ENCODE assay signal across 9 mouse cellular contexts in the genomic region with DNA sequence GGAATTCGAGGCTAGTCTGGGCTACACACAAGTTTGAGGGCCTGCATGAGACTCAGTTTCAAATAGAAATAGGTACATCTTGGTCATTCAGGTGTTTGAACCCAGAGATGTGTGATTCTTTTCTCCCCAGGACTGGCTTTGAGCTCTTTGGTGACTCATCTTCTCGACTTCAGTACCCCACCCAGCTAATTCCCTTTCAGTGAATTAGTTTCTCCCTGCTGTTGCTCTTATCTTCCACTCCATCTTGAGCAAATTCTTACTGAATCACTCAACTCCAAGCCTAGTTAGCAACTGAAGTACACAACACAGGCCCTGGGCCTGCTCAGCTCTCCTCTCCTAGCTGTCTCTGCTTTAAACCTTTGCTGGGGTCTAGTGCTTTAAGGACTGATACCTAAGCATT. TPM values are rescaled to one million over a fixed set of nuclear protein-coding genes. Genes with fewer than 3 reads are reported as not detected.
DNase-seq lines count a peak whose midpoint lies in the region; ATAC-seq and TF ChIP-seq lines count a peak whose summit lies in the region.
"Had no signal": no experiment of that assay in that cellular context is flagged by ENCODE, and none has a peak within 500 bp of the region (broad histone marks: within the 10 kb centered on the region; RNA-seq: fewer than 3 reads in every experiment).

No protein-coding gene starts in this region.

- no peaks in the 10 kb centered on the region for H3K9me3 ChIP-seq in lung, postnatal 0 days (ENCODE audit: low read length)
- no peaks in the 10 kb centered on the region for H3K9me3 ChIP-seq in embryonic facial prominence, embryonic 15.5 days (replicated peaks)
- H3K9me3 ChIP-seq in limb, embryonic 12.5 days = no peaks in the 10 kb centered on the region
- H3K9me3 ChIP-seq in stomach, embryonic 14.5 days (ENCODE audit: control insufficient read depth, low read depth, low read length) = no peaks in the 10 kb centered on the region

- WGBS in lung, postnatal 0 days = 39% methylated on average over 2 of the region's 2 CpGs
- 61% methylated on average over 2 of the region's 2 CpGs for WGBS in embryonic facial prominence, embryonic 15.5 days
- WGBS in limb, embryonic 12.5 days = 69% methylated on average over 2 of the region's 2 CpGs
- WGBS in stomach, embryonic 14.5 days = 59% methylated on average over 2 of the region's 2 CpGs

- DNase-seq in lung, postnatal 0 days (ENCODE audit: low spot score) = peak; percentile 60
- no peak for DNase-seq in lung, postnatal 4 days
- DNase-seq in frontal cortex, postnatal 25 days (ENCODE audit: low spot score in 2 of 2) = no peak
- DNase-seq in cerebellum, adult 11-12 months = no peak
- no peak for DNase-seq in left cerebral cortex, postnatal 36 days (ENCODE audit: low spot score in 2 of 2)
- DNase-seq: right cerebral cortex, postnatal 14 days had no signal

- no peak for TF ChIP-seq EP300 in lung, postnatal 0 days (IDR thresholded peaks at IDR 0.05)

- H3K4me1 ChIP-seq in lung, postnatal 0 days (ENCODE audit: insufficient read depth, low read depth, low read length) = no peaks in the 10 kb centered on the region
- peaks cover 15% of the 10 kb centered on the region for H3K4me1 ChIP-seq in embryonic facial prominence, embryonic 15.5 days
- H3K4me1 ChIP-seq in limb, embryonic 12.5 days (replicated peaks) = peaks cover 18% of the 10 kb centered on the region
- H3K4me1 ChIP-seq in stomach, embryonic 14.5 days (ENCODE audit: control insufficient read depth, insufficient read depth, low read length) = peaks cover 6% of the 10 kb centered on the region; the same call in 1 of the 2 replicates

- H3K36me3 ChIP-seq in lung, postnatal 0 days (ENCODE audit: insufficient read depth, low read length) = peaks cover 19% of the 10 kb centered on the region
- H3K36me3 ChIP-seq in embryonic facial prominence, embryonic 15.5 days = peaks cover 23% of the 10 kb centered on the region
- H3K36me3 ChIP-seq in limb, embryonic 12.5 days = peaks cover 26% of the 10 kb centered on the region
- H3K36me3 ChIP-seq in stomach, embryonic 14.5 days (ENCODE audit: control insufficient read depth, insufficient read depth, low read length) = peaks cover 19% of the 10 kb centered on the region

- no peaks in the 10 kb centered on the region for H3K27me3 ChIP-seq in lung, postnatal 0 days (replicated peaks; ENCODE audit: insufficient read depth, low read length)
- H3K27me3 ChIP-seq in embryonic facial prominence, embryonic 15.5 days = no peaks in the 10 kb centered on the region
- no peaks in the 10 kb centered on the region for H3K27me3 ChIP-seq in limb, embryonic 12.5 days
- H3K27me3 ChIP-seq in stomach, embryonic 14.5 days (ENCODE audit: control insufficient read depth, insufficient read depth, low read length) = no peaks in the 10 kb centered on the region

- intact Hi-C loops in left cerebral cortex, postnatal 36 days (cut with DNase I) = loop anchor here (5.0 kb wide), 1 partner anchor 49 kb away; the partner anchor contains the start of gene Ptger1

- peak overlapping the region; percentile 35 for H3K27ac ChIP-seq in lung, postnatal 0 days (ENCODE audit: low read length)
- no peak overlapping the region for H3K27ac ChIP-seq in embryonic facial prominence, embryonic 15.5 days (replicated peaks)
- no peak overlapping the region for H3K27ac ChIP-seq in limb, embryonic 12.5 days
- no peak overlapping the region for H3K27ac ChIP-seq in stomach, embryonic 14.5 days (ENCODE audit: low read length)

- H3K4me3 ChIP-seq in lung, postnatal 0 days (ENCODE audit: low read depth, low read length) = 0 out of 2 replicates have a peak overlapping the region, but pooled peaks have one; percentile 58
- peak overlapping the region; percentile 61 for H3K4me3 ChIP-seq in embryonic facial prominence, embryonic 15.5 days (replicated peaks)
- H3K4me3 ChIP-seq in limb, embryonic 12.5 days (replicated peaks) = peak overlapping the region; percentile 88
- H3K4me3 ChIP-seq in stomach, embryonic 14.5 days (ENCODE audit: low read depth, low read length) = peak overlapping the region; percentile 89; the same call in 1 of the 2 replicates

- no peak overlapping the region for H3K4me2 ChIP-seq in lung, postnatal 0 days (replicated peaks; ENCODE audit: low read depth, low read length)
- H3K4me2 ChIP-seq in embryonic facial prominence, embryonic 15.5 days (replicated peaks) = peak overlapping the region; percentile 67
- H3K4me2 ChIP-seq in limb, embryonic 12.5 days = peak overlapping the region; percentile 68
- H3K4me2 ChIP-seq in stomach, embryonic 14.5 days (replicated peaks; ENCODE audit: low read depth, low read length) = peak overlapping the region; percentile 77

- no peak for ATAC-seq in lung, postnatal 0 days
- ATAC-seq in embryonic facial prominence, embryonic 15.5 days (ENCODE audit: insufficient number of reproducible peaks, low FRiP score, low TSS enrichment, low read depth) = no peak
- no peak for ATAC-seq in limb, embryonic 12.5 days (ENCODE audit: insufficient number of reproducible peaks, insufficient read depth, low FRiP score, low TSS enrichment, low read depth)
- ATAC-seq in stomach, embryonic 14.5 days (ENCODE audit: insufficient number of reproducible peaks, insufficient read depth, low FRiP score, low read depth) = no peak

- 0 out of 2 replicates have a peak overlapping the region, but pooled peaks have one; percentile 8 for H3K9ac ChIP-seq in lung, postnatal 0 days (replicated peaks; ENCODE audit: low read depth)
- no peak overlapping the region for H3K9ac ChIP-seq in embryonic facial prominence, embryonic 15.5 days
- 0 out of 2 replicates have a peak overlapping the region, but pooled peaks have one; percentile 81 for H3K9ac ChIP-seq in limb, embryonic 12.5 days (replicated peaks)
- no peak overlapping the region for H3K9ac ChIP-seq in stomach, embryonic 14.5 days (replicated peaks; ENCODE audit: low read depth, low read length)

- TF ChIP-seq CTCF in lung, postnatal 0 days (IDR thresholded peaks at IDR 0.05) = no peak

RNA-seq across cellular contexts. Expression of gene Ddx39, which starts 1.6 kb away (rescaled TPM):
- polyA plus RNA-seq in lung, postnatal 0 days (2015; fragmentation: Nextera tagmentation; extraction: Ambion mirVana) = 51.0 and 53.9 TPM in 2 replicates
- 132 and 134 TPM in 2 replicates for polyA plus RNA-seq in embryonic facial prominence, embryonic 15.5 days (2015; fragmentation: Nextera tagmentation; extraction: Ambion mirVana)
- polyA plus RNA-seq in limb, embryonic 12.5 days (2016; fragmentation: Nextera tagmentation; extraction: Ambion mirVana) = 155 and 164 TPM in 2 replicates
- 141 and 147 TPM in 2 replicates for polyA plus RNA-seq in stomach, embryonic 14.5 days (2014; fragmentation: Nextera tagmentation; extraction: Ambion mirVana)
- 10 to 100 TPM; 15.4 to 18.6 TPM for total RNA-seq in left cerebral cortex, postnatal 36 days (2021)

RNA-seq across cellular contexts. Expression of gene Pkn1, which starts 17.6 kb away (rescaled TPM):
- polyA plus RNA-seq in lung, postnatal 0 days (2015; fragmentation: Nextera tagmentation; extraction: Ambion mirVana) = 32.2 and 34.4 TPM in 2 replicates
- polyA plus RNA-seq in embryonic facial prominence, embryonic 15.5 days (2015; fragmentation: Nextera tagmentation; extraction: Ambion mirVana) = 23.7 and 25.8 TPM in 2 replicates
- 36.8 and 37.4 TPM in 2 replicates for polyA plus RNA-seq in limb, embryonic 12.5 days (2016; fragmentation: Nextera tagmentation; extraction: Ambion mirVana)
- polyA plus RNA-seq in stomach, embryonic 14.5 days (2014; fragmentation: Nextera tagmentation; extraction: Ambion mirVana) = 30.1 and 30.7 TPM in 2 replicates
- total RNA-seq in left cerebral cortex, postnatal 36 days (2021) = 10 to 100 TPM; 52.9 to 65.1 TPM

RNA-seq across cellular contexts. Expression of gene Adgre5, which starts 24.6 kb away (rescaled TPM):
- 145 and 146 TPM in 2 replicates for polyA plus RNA-seq in lung, postnatal 0 days (2015; fragmentation: Nextera tagmentation; extraction: Ambion mirVana)
- polyA plus RNA-seq in embryonic facial prominence, embryonic 15.5 days (2015; fragmentation: Nextera tagmentation; extraction: Ambion mirVana) = 44.3 and 50.1 TPM in 2 replicates
- polyA plus RNA-seq in limb, embryonic 12.5 days (2016; fragmentation: Nextera tagmentation; extraction: Ambion mirVana) = 24.2 and 28.0 TPM in 2 replicates
- polyA plus RNA-seq in stomach, embryonic 14.5 days (2014; fragmentation: Nextera tagmentation; extraction: Ambion mirVana) = 39.2 and 40.7 TPM in 2 replicates
- total RNA-seq in left cerebral cortex, postnatal 36 days (2021) = 10 to 100 TPM in 1 of 2 experiments, 1 to 10 TPM in 1; 6.0 to 10.8 TPM

RNA-seq across cellular contexts. Expression of gene Ptger1, which starts 50.1 kb away (rescaled TPM):
- 1.3 and 1.4 TPM in 2 replicates for polyA plus RNA-seq in lung, postnatal 0 days (2015; fragmentation: Nextera tagmentation; extraction: Ambion mirVana)
- 1.2 and 1.4 TPM in 2 replicates for polyA plus RNA-seq in embryonic facial prominence, embryonic 15.5 days (2015; fragmentation: Nextera tagmentation; extraction: Ambion mirVana)
- 0.63 and 0.90 TPM in 2 replicates for polyA plus RNA-seq in limb, embryonic 12.5 days (2016; fragmentation: Nextera tagmentation; extraction: Ambion mirVana)
- polyA plus RNA-seq in stomach, embryonic 14.5 days (2014; fragmentation: Nextera tagmentation; extraction: Ambion mirVana) = 3.1 and 5.4 TPM in 2 replicates
- total RNA-seq in left cerebral cortex, postnatal 36 days (2021) = 1 to 10 TPM; 1.1 to 1.2 TPM

Comparison
In these comparisons a context has a peak if more than half of its experiments do, and no peak if none do; other contexts are left out.
1. H3K9ac ChIP-seq: peak in lung, postnatal 0 days (single experiment) and limb, embryonic 12.5 days (single experiment); none in embryonic facial prominence, embryonic 15.5 days (single experiment) and stomach, embryonic 14.5 days (single experiment).
2. Peak in every context shown above with its lines, with median percentiles within 50 percentile points of each other: H3K4me3 ChIP-seq.